Mouse (Mus musculus) intestine, embryonic 16.5 days (tissue): ENCODE data around the gene Ccl21a. TPM values are rescaled to one million over a fixed set of nuclear protein-coding genes. Genes with fewer than 3 reads are reported as not detected.
"Not testable (repeated sequence)": the region's sequence is repeated elsewhere in the genome, so short reads cannot be mapped to it uniquely, and the experiment has no call there.

ENCODE experiments used
- ATAC-seq: fragments of 200-750 bp; cut with Nextera tagmentation; 2 replicates; pipeline ENCODE4 v1.8.0; 2017; ENCODE audit warnings: moderate TSS enrichment, moderate library complexity
- H3K27ac ChIP-seq: fragments of 300-500 bp; sonication (generic); 2 replicates; pipeline ENCODE4 v1.5.1; 2014; ENCODE audit warnings: mild to moderate bottlenecking, low read length
- H3K27me3 ChIP-seq: fragments of 300-500 bp; sonication (generic); replicated peaks from 2 replicates; pipeline ENCODE4 v1.6.1; 2014; ENCODE audit warnings: low read length, control low read depth, mixed read lengths; ENCODE audit not compliant: control insufficient read depth, insufficient read depth
- H3K36me3 ChIP-seq: fragments of 300-500 bp; sonication (generic); 2 replicates; pipeline ENCODE4 v1.6.1; 2014; ENCODE audit warnings: low read length, control low read depth; ENCODE audit not compliant: control insufficient read depth, insufficient read depth
- H3K4me1 ChIP-seq: fragments of 300-500 bp; sonication (generic); 2 replicates; pipeline ENCODE4 v1.6.1; 2014; ENCODE audit warnings: low read length, control low read depth, mixed read lengths; ENCODE audit not compliant: control insufficient read depth, insufficient read depth
- H3K4me2 ChIP-seq: fragments of 300-500 bp; sonication (generic); 2 replicates; pipeline ENCODE4 v1.6.1; 2014; ENCODE audit warnings: low read depth, low read length, control low read depth
- H3K4me3 ChIP-seq: fragments of 300-500 bp; sonication (generic); 2 replicates; pipeline ENCODE4 v1.5.1; 2014; ENCODE audit warnings: mild to moderate bottlenecking, low read length
- H3K9ac ChIP-seq: fragments of 300-500 bp; sonication (generic); 2 replicates; pipeline ENCODE4 v1.6.1; 2014; ENCODE audit warnings: low read depth, low read length
- H3K9me3 ChIP-seq: fragments of 300-500 bp; sonication (generic); 2 replicates; pipeline ENCODE4 v1.6.1; 2016; ENCODE audit warnings: low read length, control low read depth; ENCODE audit not compliant: control insufficient read depth
- WGBS: fragments of 180-500 bp; shearing (Covaris S2); extraction: QIAGEN DNeasy Blood & Tissue Kit; methylation state at CpG from one replicate; pipeline ENCODE4 v1.1.7; 2014; 5-methylcytosine and 5-hydroxymethylcytosine counted together
- polyA plus RNA-seq: library from polyadenylated mRNA; unstranded; fragments of >200 nt; fragmentation: Nextera tagmentation; extraction: Ambion mirVana; gene quantifications from 2 replicates; pipeline ENCODE4 v1.2.1, GENCODE M21; 2015

The Ccl21a gene
- polyA plus RNA-seq: 63.2 and 68.2 TPM in 2 replicates

DNA sequence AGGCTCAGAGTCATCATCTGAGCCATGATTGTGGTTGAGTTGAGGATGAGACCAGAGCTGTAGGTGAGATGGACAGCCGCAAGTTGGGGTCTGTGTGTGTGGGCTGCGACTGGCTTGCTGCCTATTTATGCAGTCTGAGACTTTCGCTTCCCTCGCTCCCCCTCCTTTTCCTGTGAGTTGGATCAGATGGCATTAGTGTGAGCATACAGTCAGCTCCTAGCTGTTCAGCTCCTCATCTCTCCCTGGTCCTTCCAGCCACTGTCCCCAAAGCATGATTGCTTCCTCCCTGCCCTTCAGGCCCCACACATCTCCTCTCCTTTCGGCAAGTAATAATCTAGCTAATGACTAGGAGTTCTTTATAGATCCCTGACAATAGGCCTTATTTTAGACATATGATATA, at the start of gene Ccl21a:
Ccl21a (minus strand) TSS at position 101 of the 400 bp plus-strand sequence.
- not testable (repeated sequence) for ATAC-seq, H3K4me1 ChIP-seq, H3K27ac ChIP-seq, H3K9me3 ChIP-seq, H3K4me3 ChIP-seq, H3K36me3 ChIP-seq, H3K27me3 ChIP-seq, H3K9ac ChIP-seq, H3K4me2 ChIP-seq
- no CpG with 5 or more reads among the region's 5 CpGs for WGBS

DNA sequence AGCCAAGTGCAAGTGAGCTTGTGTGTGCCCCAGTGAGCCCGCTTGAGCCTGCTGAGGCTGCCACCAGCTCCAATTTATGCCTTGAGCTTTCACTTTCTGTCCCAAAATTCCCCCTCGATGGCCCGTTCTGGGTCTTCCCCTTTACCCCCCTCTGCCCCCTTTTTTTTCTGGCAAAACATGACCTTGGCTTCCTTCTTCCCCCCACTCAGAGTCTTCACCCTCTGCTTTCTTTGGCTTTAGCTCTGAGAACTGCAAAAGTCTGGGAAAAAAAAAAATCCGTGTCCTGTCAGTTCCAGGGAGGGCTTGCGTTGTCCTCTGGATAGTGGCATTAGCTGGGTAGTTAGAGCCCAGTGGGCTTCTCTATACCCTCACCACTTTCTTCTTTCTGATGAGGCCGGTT, 17.3 kb downstream of the Ccl21a start, which contains the start of gene Ccl19:
Ccl19 (minus strand) TSS at position 101 of the 400 bp plus-strand sequence.
- H3K36me3 ChIP-seq, H3K4me2 ChIP-seq, H3K9me3 ChIP-seq, H3K4me1 ChIP-seq, H3K4me3 ChIP-seq, H3K9ac ChIP-seq, H3K27me3 ChIP-seq, H3K27ac ChIP-seq, ATAC-seq: not testable (repeated sequence)
- no CpG with 5 or more reads among the region's 6 CpGs for WGBS

DNA sequence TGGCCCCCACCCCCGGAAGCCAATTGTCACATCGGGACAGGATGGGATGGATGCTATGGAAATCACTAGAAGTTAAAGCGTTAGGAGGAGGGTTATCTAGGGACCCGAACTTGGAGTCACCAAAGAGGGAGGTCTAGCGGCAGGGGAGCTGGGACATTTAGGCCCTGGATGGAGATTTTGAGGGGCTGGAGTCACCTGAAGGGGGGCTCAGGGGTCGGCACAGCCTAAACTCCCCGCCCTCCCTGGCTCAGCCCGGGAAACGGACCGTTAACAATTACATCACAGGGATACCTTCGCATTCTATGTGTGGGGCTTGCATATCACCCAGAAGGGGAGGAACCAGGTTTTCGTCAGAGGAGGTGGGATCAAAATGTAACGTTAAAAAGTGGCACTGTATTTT, 38.5 kb downstream of the Ccl21a start, which contains the start of gene 4930578G10Rik:
4930578G10Rik (plus strand) TSS at position 301 of the 400 bp plus-strand sequence.
- H3K27me3 ChIP-seq, H3K4me1 ChIP-seq, ATAC-seq: not testable (repeated sequence)

More for the DNA sequence above, 38.5 kb downstream of the Ccl21a start, which contains the start of gene 4930578G10Rik:
- not testable (repeated sequence) for H3K27ac ChIP-seq, H3K9ac ChIP-seq, H3K4me2 ChIP-seq, H3K36me3 ChIP-seq, H3K4me3 ChIP-seq, H3K9me3 ChIP-seq
- no CpG with 5 or more reads among the region's 13 CpGs for WGBS

Other genes with a start within 250 kb of the Ccl21a start
- gene Fam205a2, start 245.8 kb downstream of the Ccl21a start, polyA plus RNA-seq: not detected in 2 replicates
- gene Gm10591, start 161.8 kb downstream of the Ccl21a start, polyA plus RNA-seq: not detected in 2 replicates
- gene Gm2564, start 144.3 kb downstream of the Ccl21a start, polyA plus RNA-seq: 1.3 TPM in 1 of 2 replicates, not detected in the other
- gene Ccl27b, start 118.7 kb downstream of the Ccl21a start, polyA plus RNA-seq: not detected in 2 replicates
- not detected in 2 replicates for gene Il11ra2, start 112.1 kb downstream of the Ccl21a start, polyA plus RNA-seq
- not detected in 2 replicates for gene 4930578G10Rik, start 38.4 kb downstream of the Ccl21a start, polyA plus RNA-seq
- 0.50 and 0.53 TPM in 2 replicates for gene Ccl19, start 17.4 kb downstream of the Ccl21a start, polyA plus RNA-seq
- gene Fam205a1, start 79.9 kb upstream of the Ccl21a start, polyA plus RNA-seq: not detected in 2 replicates
- 0.06 and 0.13 TPM in 2 replicates for gene Gm12394, start 82.8 kb upstream of the Ccl21a start, polyA plus RNA-seq
- 0.18 and 0.37 TPM in 2 replicates for gene Fam205c, start 100.2 kb upstream of the Ccl21a start, polyA plus RNA-seq
- gene Phf24, start 142.7 kb upstream of the Ccl21a start, polyA plus RNA-seq: 0.73 and 0.83 TPM in 2 replicates
- gene Dnajb5, start 175.8 kb upstream of the Ccl21a start, polyA plus RNA-seq: 7.2 and 8.4 TPM in 2 replicates
- 0.22 TPM in 1 of 2 replicates, not detected in the other for gene 1700022I11Rik, start 195.6 kb upstream of the Ccl21a start, polyA plus RNA-seq
- gene Vcp, start 226.5 kb upstream of the Ccl21a start, polyA plus RNA-seq: 448 and 464 TPM in 2 replicates
- gene Fancg, start 236.5 kb upstream of the Ccl21a start, polyA plus RNA-seq: 16.1 and 16.2 TPM in 2 replicates